Mouse (Mus musculus) layer of hippocampus, adult 11-12 months (tissue): ENCODE measurements around the gene Kmo.

ENCODE experiments used
- DNase-seq: peaks from one replicate; pipeline ENCODE4 v3.0.0; 2022; ENCODE audit warnings: low spot score

The Kmo gene

DNA sequence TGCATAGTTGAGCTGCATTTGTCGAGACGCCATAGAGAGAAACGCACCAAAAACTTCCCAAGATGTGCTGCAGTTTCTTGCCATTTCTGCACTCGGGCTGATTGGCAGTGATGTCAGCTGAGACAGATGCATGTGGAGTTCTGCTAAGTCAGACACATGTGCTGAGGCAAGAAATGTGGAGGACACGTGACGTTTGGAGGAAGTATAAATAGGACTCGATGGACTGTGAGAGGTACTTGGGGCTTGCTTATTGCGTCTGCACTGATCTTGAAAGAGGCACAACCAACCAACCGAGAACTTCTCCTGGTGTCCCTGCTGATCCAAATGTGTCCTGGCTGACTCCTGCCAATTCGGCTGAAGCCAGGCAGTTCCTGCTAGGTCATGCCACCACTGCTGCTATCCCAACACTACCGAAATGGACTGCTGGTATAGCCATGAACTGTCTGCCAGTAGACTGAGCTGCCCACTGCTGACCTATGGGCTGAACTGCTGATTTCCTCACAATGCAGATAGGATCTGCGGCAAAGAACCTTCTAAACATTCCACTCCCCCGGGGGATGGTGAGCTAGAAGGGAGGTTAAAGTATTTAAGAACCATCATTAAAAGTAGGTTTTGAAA, at the start of gene Kmo:
Gene Kmo, plus strand, starts transcription at position 568 of the 618 bp plus-strand sequence.
- DNase-seq = no peak

DNA sequence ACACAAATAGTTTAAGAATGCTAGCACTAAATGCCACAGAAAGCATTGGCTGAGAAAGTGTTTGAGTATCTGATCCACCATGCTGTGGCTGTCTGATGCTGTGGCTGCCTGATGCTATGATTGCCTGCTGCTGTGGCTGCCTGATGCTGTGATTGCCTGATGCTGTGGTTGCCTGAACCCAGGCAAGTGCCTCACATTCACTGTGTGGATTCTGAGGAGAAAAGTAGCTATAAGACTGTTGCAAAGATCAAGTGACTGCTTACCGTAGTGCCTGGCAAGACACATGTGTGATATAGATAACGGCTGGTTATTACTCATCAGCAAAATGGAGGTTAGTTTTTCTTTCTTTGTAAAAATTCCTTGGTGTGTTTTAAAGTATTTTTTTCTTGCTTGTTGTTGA, 46.1 kb upstream of the Kmo start:
- DNase-seq = no peak

DNA sequence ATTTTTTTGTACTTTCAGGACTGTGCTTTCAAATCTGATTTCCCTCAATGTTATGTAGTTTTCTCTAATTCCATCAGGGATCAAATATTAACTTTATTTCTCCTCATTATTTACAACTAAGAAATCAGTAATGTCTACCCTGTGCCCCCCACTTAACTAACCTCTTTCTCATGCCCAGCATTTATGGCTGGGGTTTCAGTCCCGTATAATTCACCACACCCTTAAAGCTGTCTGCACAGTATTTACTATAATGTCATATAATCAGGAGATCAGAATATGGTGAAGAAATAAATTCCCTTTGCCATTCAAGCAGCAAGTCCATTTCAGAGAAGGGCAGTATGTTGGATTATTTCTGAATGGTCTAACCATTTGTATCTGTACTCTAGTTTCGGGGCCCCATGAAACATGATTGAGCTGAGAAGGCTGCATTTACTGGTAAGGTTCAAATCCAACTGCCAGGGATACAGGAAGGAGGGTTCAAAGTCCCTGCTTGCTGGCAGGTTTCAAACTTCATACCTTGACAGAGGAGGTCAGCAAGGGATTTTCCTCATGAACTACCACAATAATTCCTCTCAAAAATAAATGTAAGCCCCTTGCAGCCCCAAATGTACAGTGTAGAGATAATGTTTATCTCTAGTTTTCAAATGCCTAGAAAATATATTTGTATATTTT, 41.6 kb upstream of the Kmo start:
- DNase-seq = no peak

DNA sequence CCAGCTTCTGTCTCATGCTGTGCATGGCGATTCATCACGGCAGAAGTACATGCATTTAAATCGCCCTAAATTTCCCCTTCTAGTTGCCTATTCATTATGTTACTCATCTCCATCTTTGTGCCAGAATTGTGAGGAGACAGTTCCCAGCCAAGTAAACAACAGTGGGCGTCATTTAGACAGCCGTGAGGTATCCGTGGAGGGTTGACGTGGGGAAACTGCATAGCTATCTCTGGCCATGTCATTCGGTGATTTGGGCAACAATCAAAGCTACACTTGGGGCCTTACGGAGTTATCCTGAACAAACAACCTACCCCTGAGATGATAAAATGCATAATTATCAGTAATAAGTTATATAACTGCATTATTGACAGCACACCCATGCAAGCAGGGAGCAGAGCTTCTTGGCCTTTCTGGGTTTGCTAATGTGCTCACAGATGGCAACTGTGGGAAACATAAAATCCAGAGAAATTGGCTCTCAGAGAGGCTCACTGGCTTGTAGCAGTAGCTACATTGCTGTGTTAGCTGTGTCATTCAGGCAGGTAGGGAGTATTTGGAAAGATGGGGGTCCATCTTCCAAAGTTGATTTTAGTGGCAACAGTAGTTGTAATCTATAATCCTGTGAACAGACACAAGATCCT, 40.5 kb upstream of the Kmo start:
- peak; percentile 30 for DNase-seq

DNA sequence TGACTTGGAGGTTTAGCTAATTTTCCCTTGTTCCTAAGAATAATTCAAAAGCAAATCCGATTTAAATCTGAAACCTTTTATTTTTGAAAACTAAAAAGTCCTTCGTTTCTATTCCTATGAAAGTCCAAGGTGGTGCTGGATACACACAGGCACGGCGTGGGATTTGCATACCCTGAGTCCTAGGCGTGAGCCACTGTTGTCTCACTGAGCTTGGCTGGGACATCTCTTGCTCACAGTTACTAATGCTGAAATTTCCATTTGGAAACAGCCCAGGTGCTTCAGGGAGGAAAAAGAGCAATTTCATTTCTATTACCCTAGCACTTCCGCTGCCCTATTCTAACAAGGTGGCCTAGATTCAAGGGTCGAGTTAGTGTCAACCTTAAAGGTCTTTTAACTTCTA, 39.8 kb upstream of the Kmo start:
- DNase-seq = peak; percentile 15

DNA sequence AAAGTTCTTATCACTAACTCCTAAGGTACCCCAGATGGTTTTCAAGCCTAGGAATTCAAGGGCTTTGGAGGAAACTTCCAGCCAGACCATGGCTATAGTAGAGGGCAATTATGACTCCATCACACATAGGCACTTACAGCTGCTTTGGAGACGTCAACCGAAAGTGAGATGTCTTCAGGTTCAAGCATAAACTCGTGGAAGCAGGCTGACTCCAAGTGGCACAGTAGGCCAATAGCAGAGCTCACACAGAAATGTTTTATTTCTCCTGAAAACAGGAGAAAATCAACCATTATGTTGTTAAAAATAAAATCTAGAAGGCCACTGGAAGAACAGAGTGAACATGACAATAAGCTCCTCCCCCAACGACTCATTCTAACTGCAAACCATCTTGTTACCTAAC, 37.4 kb upstream of the Kmo start:
- no peak for DNase-seq

DNA sequence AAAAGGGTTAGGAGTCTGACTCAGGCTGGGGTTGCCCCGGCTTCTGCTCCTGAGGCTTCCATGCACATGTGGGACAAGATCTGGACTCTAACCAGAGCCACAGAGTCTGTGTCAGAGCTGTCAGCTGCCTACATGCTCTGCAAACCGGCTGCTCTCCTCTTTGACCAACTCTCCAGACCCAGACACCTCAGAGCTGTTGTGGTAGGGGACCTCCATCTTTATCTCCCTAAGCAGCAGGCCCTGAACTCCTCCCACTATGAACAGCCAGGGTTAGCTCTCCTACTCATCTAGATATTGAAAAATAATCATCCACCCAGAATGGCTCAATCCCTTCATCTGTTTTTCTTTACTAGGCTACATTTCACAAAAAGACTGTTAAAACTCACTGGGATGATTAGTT, 34.9 kb upstream of the Kmo start:
- DNase-seq = no peak

DNA sequence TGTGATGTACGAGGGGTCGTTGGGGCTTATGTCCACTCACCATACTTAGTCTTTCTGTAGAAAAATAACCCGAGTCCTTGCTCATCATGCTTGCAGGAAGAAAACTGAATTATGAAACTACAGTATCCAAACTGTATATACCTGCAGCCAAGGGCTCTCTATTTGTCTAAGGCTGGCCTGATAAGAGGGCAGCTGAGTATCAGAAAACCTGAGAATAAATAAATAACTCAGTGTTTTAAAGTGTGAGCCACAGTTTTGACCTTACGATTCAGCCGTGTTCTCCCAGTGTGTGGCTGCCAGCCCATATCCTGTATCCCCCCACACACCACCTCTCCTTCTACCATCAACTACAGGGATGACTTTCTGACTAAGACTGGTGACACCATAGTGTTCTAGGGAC, 33.5 kb upstream of the Kmo start:
- no peak for DNase-seq

DNA sequence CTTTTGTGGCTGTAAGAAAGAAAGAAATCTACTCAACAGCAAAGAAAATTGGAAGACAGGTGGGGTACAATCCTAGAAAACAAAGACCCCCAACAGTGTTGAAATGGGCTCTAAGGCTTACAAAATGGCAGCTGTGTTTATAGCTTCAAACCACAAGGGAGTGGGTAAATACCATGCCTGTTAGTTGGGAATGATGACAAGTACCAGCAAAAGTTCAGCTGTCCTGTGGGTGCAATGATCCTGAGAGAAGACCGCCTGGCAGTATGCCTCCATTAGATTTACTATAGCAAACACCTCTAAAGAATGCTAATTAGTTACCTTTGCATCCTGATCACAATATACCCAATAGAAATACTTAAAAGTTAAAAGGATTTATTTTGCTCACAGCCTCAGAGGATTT, 27.3 kb upstream of the Kmo start:
- DNase-seq = no peak

DNA sequence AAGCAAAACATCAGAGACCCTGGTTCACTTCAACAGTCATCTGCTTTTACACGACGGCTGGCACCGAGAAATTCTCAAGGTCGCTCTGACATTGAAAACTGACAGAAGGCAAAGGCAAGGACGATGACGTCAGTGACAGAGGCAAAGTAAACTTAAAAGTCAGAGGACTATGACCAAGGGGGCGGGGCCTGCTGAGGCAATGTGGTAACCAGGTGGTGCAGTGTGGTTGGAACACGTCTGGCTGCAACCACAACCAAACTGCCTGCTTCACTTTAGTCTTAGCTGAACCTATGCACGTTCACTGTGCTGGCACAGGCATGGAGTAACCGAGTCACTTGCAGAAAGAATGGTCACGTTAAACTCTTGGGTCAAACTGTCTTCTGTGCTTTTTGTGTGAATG, 17.9 kb upstream of the Kmo start:
- no peak for DNase-seq

DNA sequence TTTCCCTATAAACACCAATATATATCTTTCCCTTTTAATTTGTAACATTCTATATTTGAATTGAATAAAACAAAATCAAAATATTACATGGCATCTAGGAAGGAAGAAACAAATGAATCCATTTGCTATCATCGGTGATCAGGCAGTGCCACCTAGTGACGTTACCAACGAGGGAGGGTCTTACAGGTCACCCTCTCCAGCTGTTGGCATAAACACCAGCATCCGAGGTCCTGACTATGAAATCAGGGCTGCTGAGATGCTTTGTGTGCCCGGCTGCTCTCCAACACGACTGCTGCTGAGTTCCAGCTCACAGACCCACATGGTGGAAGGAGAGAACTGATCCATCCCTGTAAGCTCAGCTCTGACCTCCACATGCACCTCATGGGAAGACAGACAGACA, 16.8 kb upstream of the Kmo start:
- no peak for DNase-seq

DNA sequence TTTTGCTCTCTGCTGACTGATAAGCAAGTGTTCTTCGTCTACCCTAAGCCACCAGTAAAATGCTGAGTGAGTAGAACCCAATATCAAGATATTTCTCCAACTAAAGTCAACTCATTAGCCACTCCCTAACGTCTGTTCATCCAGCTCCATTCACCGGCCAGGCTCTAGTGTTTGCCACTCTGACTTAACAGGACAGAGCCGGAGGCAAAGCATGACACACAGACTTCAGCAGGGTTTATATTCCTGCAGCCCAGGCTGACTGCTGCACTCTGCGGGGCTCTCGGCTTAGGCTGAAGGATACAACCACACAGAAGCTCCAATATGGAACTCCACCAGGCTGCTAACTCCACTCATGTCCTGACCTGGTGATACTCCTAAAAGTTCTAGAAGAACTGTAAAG, 12.9 kb upstream of the Kmo start:
- no peak for DNase-seq

DNA sequence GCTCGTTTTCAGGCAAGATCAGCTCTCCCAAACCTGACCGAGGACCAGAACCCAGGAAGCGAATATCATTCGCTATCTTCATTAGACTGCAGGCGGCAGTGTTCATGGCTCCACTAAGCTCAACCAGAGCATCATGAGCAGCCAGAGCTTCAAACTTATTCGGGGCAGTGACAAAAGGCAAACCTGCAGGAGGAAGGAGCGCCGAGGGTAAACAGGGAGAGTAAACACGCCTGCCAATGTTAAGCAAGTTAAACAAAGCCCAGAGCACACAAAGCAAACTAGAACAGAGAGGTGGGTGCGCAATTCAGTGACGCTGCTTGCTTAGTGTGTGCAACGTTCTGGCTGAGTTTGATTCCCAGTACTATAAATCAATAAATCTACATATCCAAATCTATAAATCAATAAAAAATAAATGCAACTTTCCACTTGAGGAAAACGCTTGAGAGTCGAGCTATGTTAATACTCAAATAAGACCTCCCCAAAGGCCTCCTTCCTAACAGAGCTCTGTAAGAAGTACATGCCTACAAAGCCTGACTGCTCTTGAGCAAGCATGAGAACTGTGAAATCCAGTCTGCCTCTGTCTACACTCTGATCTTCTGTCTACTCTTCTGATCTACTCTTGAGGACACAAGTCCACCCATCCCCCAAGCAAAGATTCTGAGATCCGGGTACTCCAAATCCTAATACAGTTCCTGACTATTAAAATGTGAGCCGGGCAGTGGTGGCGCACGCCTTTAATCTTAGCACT, 12.2 kb upstream of the Kmo start:
- no peak for DNase-seq

DNA sequence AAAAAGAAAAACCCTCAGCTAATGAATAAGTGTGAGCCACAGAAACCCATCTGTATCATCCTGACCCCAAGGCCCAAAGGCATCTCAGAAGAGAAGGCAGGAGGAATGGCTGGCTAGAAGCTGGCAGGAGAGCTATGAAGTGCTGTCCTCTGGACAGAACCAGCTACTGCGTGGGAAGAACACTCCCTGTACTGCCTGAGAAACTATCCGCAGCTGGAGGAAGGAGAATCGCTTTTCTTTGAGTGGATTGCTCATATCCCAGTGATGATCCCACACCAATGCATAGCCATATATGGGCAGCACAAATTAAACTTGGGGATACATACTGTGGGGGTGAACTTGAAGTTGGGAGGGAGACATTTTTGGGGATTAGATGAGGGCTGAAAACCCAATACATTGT, 11.5 kb upstream of the Kmo start:
- no peak for DNase-seq

DNA sequence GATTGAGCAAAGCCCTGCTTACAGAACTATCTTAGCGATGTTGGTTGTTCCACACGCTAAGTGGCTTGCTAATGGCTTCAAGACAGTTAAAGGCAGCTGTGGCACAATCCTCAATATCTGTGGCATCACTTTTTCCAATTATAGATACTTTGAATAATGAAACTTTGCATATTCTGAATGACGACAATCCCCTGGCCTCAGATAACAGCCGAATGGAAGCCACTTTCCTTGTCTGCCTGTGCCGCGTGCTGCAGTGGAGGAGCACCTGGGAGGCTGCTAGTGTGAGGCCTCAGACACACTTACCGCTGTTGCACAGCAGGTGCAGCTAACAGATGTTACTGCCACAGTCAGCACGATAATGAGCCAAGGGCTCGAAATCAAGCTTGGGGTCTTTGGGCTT, 5.2 kb upstream of the Kmo start:
- no peak for DNase-seq

DNA sequence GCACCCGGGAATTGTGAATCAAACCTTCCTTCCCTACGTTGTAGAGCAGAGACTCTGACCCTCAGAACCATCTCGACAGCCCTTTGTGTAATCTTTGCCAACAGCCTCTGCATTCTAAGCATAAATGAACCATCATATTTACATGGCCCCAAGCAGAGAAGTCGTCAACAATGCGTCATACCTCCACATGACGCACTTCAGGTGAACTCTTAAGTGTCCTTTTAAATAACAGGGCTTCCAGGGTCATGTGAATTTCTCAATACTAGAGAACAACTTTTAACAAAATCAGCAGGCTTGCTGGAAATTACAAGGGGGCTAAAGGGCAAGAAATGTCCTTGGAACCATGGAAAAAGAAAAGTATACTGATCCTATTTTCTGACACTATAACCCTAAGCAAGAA, 3.5 kb downstream of the Kmo start:
- DNase-seq = no peak

DNA sequence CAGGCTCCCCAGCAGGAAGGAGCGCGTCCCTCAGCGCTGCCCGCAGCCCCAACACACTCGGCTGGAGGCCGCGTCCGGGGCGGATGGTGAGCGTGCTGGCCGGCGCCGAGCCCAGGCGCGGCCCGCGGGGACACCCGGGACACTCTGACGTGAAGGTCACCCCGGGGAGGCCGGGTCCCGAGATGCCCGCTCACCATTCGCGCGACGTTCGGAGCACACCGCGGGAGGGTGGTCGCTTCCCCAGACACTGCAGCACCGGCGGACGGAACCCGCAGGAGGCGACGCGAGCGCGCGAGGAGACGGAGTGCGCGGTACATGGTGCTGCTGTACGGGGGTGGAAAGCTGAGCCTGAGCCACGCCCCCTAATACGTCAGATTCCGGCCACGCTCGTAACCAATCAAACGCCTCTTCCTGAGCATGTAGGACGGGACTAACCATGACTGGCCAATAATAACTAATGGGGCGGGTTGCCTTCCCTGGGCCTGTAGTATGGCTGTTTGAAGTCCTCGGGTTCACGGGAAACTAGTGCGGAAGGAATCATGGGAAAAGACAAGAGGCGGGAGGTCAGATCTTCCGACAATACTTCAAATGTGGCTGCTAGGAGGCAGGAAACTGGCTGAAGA, 5.2 kb downstream of the Kmo start, which contains the start of gene Fh1:
Gene Fh1, minus strand, starts transcription at position 379 of the 623 bp plus-strand sequence.
- DNase-seq = peak; percentile 97

DNA sequence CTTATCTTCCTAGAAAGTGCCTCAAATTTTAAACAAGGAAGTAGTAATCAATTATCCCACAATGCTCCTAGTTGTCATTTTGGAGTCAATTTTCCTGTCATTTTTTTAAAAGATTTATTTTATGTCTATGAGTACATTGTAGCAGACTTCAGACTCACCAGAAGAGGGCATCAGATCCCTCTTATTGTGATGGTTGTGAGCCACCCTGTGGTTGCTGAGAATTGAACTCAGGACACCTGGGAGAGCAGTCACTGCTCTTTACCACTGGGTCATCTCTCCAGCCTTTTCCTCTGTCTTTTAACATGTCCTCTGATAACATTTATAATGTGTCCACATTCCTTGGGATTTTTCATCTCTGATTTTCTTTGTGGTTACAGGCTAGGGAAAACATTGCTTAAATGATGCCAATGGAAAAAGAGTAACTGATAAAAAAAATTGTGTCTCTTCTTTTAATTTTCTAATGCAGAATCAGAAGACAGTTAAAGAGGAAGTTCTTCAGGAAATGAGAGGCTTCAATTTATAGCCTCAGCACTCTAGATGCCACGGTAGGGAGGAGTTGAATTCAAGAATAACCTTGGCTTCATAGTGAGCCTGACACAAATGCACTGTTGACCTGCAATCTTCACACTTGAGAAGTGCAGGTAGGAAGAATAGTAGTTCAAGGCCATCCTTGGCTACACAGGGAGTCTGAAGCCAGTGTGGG, 6.0 kb downstream of the Kmo start:
- DNase-seq = peak; percentile 19

DNA sequence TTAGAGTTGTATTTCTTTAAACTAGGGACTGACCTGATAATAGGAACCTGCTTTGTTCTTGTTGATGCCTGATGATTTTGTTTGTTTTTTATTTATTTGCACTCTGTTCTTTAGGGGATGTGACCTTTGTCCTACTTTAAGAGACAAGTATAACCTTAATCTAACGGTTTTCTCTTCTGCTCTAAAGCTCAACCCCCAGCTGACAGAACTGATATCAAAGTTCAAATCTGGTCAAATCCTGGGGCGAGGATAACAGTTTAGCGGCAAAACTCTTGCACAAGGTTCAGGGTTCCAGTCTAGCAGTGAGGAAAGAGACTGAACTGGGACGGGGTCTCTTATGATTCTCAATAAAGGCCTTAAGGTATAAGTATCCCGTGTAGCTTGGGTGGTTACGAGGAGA, 9.1 kb downstream of the Kmo start:
- no peak for DNase-seq

DNA sequence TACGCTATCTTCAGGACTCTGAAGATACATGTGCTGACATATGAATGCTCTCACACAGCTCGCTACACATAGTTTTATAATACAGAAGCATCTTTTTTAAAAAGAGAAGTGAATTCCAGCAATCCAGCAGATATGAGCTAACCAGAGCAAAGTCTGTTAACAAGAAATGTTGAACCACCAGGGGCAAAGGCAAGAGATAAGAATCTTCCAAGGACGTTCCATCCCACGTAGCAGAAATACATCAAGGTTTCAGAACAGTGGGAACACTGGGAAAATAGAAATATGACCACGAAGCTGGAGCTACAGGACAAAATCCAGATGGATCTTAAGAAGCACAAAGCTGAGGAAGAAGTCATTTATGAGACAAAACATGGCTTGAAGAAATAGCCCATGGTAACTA, 10.2 kb downstream of the Kmo start:
- DNase-seq = no peak

DNA sequence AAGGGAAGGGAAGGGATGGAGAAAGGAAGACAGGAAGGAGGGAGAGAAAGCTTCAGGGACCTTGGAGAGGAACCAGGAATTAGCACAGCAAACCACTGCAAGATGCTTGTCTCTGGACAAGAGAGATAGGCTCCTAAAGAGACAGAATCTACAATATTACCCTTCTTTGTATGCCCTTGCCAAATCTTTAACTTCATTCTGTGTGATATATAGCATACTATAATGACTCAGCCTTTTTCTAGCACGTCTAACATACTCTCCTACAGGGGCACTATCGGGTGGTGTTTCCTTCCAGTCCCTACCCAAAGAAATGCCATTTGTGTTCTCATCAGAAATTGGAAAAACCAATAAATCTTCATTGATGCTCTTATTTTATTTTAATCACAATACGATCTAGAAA, 10.9 kb downstream of the Kmo start:
- DNase-seq = no peak

DNA sequence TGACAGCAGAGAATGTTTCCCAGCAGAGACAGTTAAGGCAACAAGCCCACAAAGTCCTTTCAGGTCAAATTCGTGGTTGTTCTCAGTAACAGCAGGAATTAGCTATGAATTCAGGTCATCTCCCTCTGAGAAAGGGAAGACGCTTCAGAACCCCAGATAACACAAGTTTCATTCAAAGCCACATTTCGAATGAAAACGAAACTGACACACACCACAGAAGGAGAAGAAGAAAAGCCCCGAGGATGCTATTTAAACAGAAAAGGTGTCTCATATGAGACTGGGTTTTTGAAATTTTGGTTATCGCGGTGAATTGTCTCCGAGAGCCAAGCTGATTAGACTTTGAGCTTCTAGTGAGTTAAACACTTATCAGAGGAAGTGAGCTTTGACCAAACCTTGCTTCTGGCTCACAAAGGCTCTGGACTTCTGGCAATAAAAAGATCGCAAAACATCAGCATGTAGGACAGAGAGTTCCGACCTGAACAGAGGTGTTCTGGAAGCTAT, 11.6 kb downstream of the Kmo start:
- no peak for DNase-seq
